Mouse (Mus musculus) myocyte (in vitro differentiated cells): ENCODE results near the gene Aym1. TPM values are rescaled to one million over a fixed set of nuclear protein-coding genes. Genes with fewer than 3 reads are reported as not detected.

Source experiments
- H3K27me3 ChIP-seq: one replicate; pipeline ENCODE4 v1.6.1; 2011; ENCODE audit not compliant: control insufficient read depth, insufficient read depth, insufficient read length
- H3K36me3 ChIP-seq: one replicate; pipeline ENCODE4 v1.6.1; 2011; ENCODE audit not compliant: control insufficient read depth, insufficient read depth
- H3K4me2 ChIP-seq: one replicate; pipeline ENCODE4 v1.6.1; 2011; ENCODE audit warnings: low read depth, control low read depth
- H3K4me3 ChIP-seq: one replicate; pipeline ENCODE4 v1.5.1; 2011; ENCODE audit warnings: mild to moderate bottlenecking, control low read depth, moderate library complexity
- H3K79me2 ChIP-seq: one replicate; pipeline ENCODE4 v1.6.1; 2011; ENCODE audit not compliant: control insufficient read depth, insufficient read depth
- H3ac ChIP-seq: one replicate; pipeline ENCODE4 v1.6.1; 2011; ENCODE audit not compliant: control insufficient read depth, insufficient read length
- CEBPB ChIP-seq: IDR thresholded peaks from 2 replicates; pipeline ENCODE4 v1.6.1; 2011; ENCODE audit warnings: mild to moderate bottlenecking, moderate library complexity; ENCODE audit not compliant: poor library complexity, insufficient read depth, severe bottlenecking
- E2F4 ChIP-seq: IDR thresholded peaks from one replicate; pipeline ENCODE4 v1.6.1; 2011; ENCODE audit warnings: mild to moderate bottlenecking, control low read depth, moderate library complexity; ENCODE audit not compliant: insufficient read depth
- MAX ChIP-seq: IDR thresholded peaks from one replicate; pipeline ENCODE4 v1.6.1; 2011; ENCODE audit warnings: low read depth, mild to moderate bottlenecking, control low read depth
- MYOD1 ChIP-seq, 3 experiments: IDR thresholded peaks; one replicate each; pipeline ENCODE4 v1.6.1; 2011; ENCODE audit warnings: control low read depth in 2 of 3, low read depth in 2 of 3, mild to moderate bottlenecking in 2 of 3, moderate library complexity in 1 of 3; ENCODE audit not compliant: insufficient read length in 2 of 3, control insufficient read depth in 1 of 3
- MYOG ChIP-seq, 3 experiments: IDR thresholded peaks; one replicate each; pipeline ENCODE4 v1.6.1; 2011; ENCODE audit warnings: control low read depth in 2 of 3, low read depth in 2 of 3, mild to moderate bottlenecking in 2 of 3; ENCODE audit not compliant: insufficient read length in 2 of 3, control insufficient read depth in 1 of 3, insufficient read depth in 1 of 3
- POLR2A ChIP-seq: IDR thresholded peaks from one replicate; pipeline ENCODE4 v1.6.1; 2011; ENCODE audit warnings: low read depth, mild to moderate bottlenecking, control low read depth, moderate library complexity; ENCODE audit not compliant: insufficient read length
- POLR2AphosphoS2 ChIP-seq: IDR thresholded peaks from one replicate; pipeline ENCODE4 v1.6.1; 2011; ENCODE audit warnings: low read depth, control low read depth; ENCODE audit not compliant: insufficient read length
- REST ChIP-seq: IDR thresholded peaks from one replicate; pipeline ENCODE4 v1.6.1; 2011; ENCODE audit warnings: mild to moderate bottlenecking, control low read depth, moderate library complexity; ENCODE audit not compliant: insufficient read depth, insufficient read length
- SRF ChIP-seq: IDR thresholded peaks from one replicate; pipeline ENCODE4 v1.6.1; 2011; ENCODE audit warnings: low read depth; ENCODE audit not compliant: control insufficient read depth, insufficient read length
- TCF12 ChIP-seq: IDR thresholded peaks from one replicate; pipeline ENCODE4 v1.6.1; 2011; ENCODE audit warnings: mild to moderate bottlenecking, control low read depth; ENCODE audit not compliant: poor library complexity, insufficient read depth, severe bottlenecking
- TCF3 ChIP-seq: IDR thresholded peaks from one replicate; pipeline ENCODE4 v1.6.1; 2011; ENCODE audit warnings: low read depth, control low read depth; ENCODE audit not compliant: insufficient read length
- USF1 ChIP-seq: IDR thresholded peaks from one replicate; pipeline ENCODE4 v1.6.1; 2011; ENCODE audit warnings: low read depth, mild to moderate bottlenecking, control low read depth, moderate library complexity
- polyA plus RNA-seq: library from polyadenylated mRNA; unstranded; fragments of >200 nt; fragmentation: generic; extraction: Trizol; gene quantifications from one replicate; pipeline ENCODE4 v1.2.1, GENCODE M21; 2012; ENCODE audit warnings: missing spikeins

The Aym1 gene
- polyA plus RNA-seq, 1 experiment = not detected

DNA sequence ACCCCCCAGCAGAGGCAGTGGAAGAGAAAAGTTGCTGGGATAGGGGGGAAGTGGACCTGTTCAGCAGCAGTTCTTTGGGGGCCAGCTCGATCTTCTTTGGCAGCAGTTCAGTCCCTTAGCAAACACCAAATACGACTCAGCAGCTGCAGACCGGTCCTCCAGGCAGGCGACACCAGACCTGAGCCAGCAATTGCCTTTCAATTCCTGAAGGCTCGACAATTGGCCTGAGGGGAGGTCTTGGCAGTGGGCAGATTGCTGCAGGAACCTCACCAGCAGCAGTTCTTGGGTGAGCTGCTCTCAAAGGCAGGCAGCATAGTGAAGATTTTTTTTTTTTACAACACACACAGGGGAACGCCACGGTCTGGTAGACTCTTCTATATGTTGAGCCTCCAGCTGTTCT, 7.3 kb upstream of the Aym1 start:
- no peak overlapping the region for H3K4me2 ChIP-seq
- H3K4me3 ChIP-seq = no peak overlapping the region
- peaks cover 11% of the 10 kb centered on the region for H3K27me3 ChIP-seq
- TF ChIP-seq E2F4 = no peak
- TF ChIP-seq POLR2A = no peak
- no peak for TF ChIP-seq POLR2AphosphoS2
- no peak for TF ChIP-seq MYOG (IDR thresholded peaks at IDR 0.05; ENCODE audit: control insufficient read depth in 1 of 3, insufficient read depth in 1 of 3, insufficient read length in 2 of 3, low read depth in 2 of 3)
- H3K79me2 ChIP-seq = no peaks in the 10 kb centered on the region
- H3ac ChIP-seq = no peak overlapping the region
- H3K36me3 ChIP-seq = no peaks in the 10 kb centered on the region

DNA sequence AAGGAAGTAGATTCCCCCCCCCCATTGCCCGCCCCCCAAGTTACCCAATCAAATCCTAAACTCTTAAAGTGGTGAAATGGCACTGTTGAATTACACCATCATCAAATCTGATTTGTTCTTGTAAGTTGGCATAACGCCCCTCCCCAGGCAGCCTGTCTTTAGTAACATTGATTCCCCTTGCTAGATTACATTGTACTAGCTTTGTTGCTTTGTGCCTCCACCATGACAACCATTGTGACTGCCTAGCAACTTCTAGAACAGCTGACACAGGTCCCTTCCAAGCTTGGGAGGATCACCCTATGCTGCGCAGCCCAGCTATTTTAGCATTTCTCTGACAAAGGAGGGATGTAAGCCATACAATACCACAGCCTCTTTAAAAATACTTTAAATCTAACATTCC, 5.3 kb upstream of the Aym1 start:
- H3K79me2 ChIP-seq = no peaks in the 10 kb centered on the region
- TF ChIP-seq POLR2A = no peak
- TF ChIP-seq MAX = no peak
- no peak for TF ChIP-seq MYOG (IDR thresholded peaks at IDR 0.05; ENCODE audit: control insufficient read depth in 1 of 3, insufficient read depth in 1 of 3, insufficient read length in 2 of 3, low read depth in 2 of 3)
- no peak for TF ChIP-seq POLR2AphosphoS2
- no peak for TF ChIP-seq REST
- no peak for TF ChIP-seq E2F4
- no peak for TF ChIP-seq TCF12
- TF ChIP-seq SRF = no peak
- no peak for TF ChIP-seq MYOD1 (IDR thresholded peaks at IDR 0.05; ENCODE audit: control insufficient read depth in 1 of 3, insufficient read length in 2 of 3, low read depth in 2 of 3)
- TF ChIP-seq TCF3 = no peak
- H3ac ChIP-seq = no peak overlapping the region
- H3K27me3 ChIP-seq = peaks cover 15% of the 10 kb centered on the region
- H3K4me2 ChIP-seq = no peak overlapping the region
- H3K36me3 ChIP-seq = no peaks in the 10 kb centered on the region
- H3K4me3 ChIP-seq = no peak overlapping the region

DNA sequence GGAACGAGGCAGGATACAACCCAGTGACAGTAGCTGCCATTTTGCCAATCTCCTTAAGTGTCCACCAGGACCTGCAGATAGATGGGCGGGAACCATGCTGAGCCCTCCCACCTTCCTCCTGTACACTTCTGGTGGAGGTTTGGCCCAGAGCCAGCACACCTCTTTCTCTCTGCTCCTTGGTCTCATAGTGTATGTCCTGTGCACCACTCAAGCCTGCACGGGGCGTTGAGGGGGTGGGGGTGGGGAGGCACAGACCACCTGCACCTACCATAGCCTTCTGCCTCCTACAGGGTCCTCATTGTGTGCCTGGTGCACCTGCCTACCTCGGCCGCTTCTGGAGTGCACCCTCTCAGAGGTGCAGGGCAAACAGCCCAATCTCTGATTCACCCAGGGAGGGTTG, 4.5 kb upstream of the Aym1 start:
- H3K79me2 ChIP-seq = no peaks in the 10 kb centered on the region
- H3K4me2 ChIP-seq = no peak overlapping the region
- H3ac ChIP-seq = no peak overlapping the region
- TF ChIP-seq E2F4 = no peak
- TF ChIP-seq MYOG (IDR thresholded peaks at IDR 0.05; ENCODE audit: control insufficient read depth in 1 of 3, insufficient read depth in 1 of 3, insufficient read length in 2 of 3, low read depth in 2 of 3) = no peak
- TF ChIP-seq TCF12 = no peak
- TF ChIP-seq MAX = no peak
- no peak for TF ChIP-seq MYOD1 (IDR thresholded peaks at IDR 0.05; ENCODE audit: control insufficient read depth in 1 of 3, insufficient read length in 2 of 3, low read depth in 2 of 3)
- TF ChIP-seq TCF3 = no peak
- TF ChIP-seq CEBPB = no peak
- no peak for TF ChIP-seq POLR2A
- H3K4me3 ChIP-seq = no peak overlapping the region
- peaks cover 23% of the 10 kb centered on the region for H3K27me3 ChIP-seq
- H3K36me3 ChIP-seq = no peaks in the 10 kb centered on the region

DNA sequence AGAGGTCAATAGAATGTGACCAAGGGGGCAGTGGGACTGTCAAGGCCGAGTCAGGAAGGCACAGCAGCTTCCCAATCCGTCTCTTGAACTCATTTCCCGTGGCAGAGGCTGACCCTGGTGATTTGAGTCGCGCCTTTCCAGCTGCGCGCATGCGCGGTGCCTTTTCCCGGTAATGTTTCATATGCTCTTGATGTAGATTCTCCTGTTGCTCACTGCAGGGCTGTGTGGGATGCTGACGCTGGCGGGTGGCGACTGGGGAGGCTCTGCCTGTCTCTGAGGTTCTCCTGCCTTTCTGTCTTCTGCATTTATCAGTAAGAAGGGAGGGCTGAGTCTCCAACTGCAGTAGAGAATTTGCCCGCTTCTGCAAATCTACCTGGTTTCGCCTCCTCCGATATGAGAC, 2.8 kb upstream of the Aym1 start:
- H3ac ChIP-seq = no peak overlapping the region
- H3K27me3 ChIP-seq = peaks cover 39% of the 10 kb centered on the region
- no peak overlapping the region for H3K4me2 ChIP-seq
- H3K79me2 ChIP-seq = no peaks in the 10 kb centered on the region
- TF ChIP-seq MYOG (IDR thresholded peaks at IDR 0.05; ENCODE audit: control insufficient read depth in 1 of 3, insufficient read depth in 1 of 3, insufficient read length in 2 of 3, low read depth in 2 of 3) (no peak), MAX (no peak), E2F4 (no peak), TCF12 (no peak), CEBPB (no peak), POLR2AphosphoS2 (no peak), SRF (no peak), MYOD1 (IDR thresholded peaks at IDR 0.05; ENCODE audit: control insufficient read depth in 1 of 3, insufficient read length in 2 of 3, low read depth in 2 of 3) (no peak)
- no peaks in the 10 kb centered on the region for H3K36me3 ChIP-seq
- H3K4me3 ChIP-seq = no peak overlapping the region

DNA sequence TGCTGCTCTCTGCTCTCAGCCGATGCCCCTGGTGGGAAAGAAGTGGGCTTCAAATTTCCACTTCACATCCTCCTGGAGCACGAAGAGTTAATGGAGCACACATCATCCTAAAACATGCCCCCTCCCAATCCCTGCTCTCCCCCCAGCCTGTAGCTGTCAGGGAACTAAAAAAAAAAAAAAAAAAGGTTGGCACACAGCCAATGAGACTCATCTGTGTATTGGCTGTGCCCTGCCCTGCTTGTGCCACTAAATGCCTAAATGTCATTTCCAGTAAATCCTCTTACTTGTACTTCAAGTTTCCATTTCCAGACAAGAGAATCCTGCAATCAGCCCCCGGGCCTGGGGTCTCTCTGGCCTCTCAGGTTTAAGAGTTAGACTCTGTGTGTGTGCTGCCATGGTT, 562 bp downstream of the Aym1 start:
- no peak overlapping the region for H3K4me3 ChIP-seq
- TF ChIP-seq MAX (no peak), E2F4 (no peak), MYOD1 (IDR thresholded peaks at IDR 0.05; ENCODE audit: control insufficient read depth in 1 of 3, insufficient read length in 2 of 3, low read depth in 2 of 3) (no peak), CEBPB (no peak), SRF (no peak), TCF3 (no peak), POLR2AphosphoS2 (no peak), POLR2A (no peak), USF1 (no peak), REST (no peak), MYOG (IDR thresholded peaks at IDR 0.05; ENCODE audit: control insufficient read depth in 1 of 3, insufficient read depth in 1 of 3, insufficient read length in 2 of 3, low read depth in 2 of 3) (no peak), TCF12 (no peak)
- H3K27me3 ChIP-seq = peaks cover 62% of the 10 kb centered on the region
- H3ac ChIP-seq = no peak overlapping the region
- H3K36me3 ChIP-seq = no peaks in the 10 kb centered on the region
- no peak overlapping the region for H3K4me2 ChIP-seq
- H3K79me2 ChIP-seq = no peaks in the 10 kb centered on the region

DNA sequence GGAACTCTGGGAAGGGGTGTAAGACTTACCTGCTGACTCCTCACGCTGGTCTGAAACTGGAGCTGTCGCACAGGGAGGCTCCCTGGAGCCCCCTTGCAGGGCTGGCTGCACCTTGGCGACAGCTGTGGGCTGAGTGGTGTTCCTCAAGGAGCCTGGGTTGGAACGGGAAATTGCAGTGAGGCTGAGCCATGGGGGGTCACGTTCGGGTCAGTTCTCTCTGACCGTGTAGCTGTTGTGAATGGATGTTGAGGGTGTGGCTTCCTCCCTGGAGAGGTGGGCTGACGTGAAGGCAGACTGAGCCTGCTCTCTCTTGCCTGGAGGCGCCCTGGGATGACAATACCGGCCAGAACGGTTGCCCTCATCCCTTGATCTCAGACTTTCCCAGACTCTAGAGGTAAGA, 1.7 kb downstream of the Aym1 start:
- no peak overlapping the region for H3K4me2 ChIP-seq
- H3K27me3 ChIP-seq = peaks cover 65% of the 10 kb centered on the region
- no peaks in the 10 kb centered on the region for H3K79me2 ChIP-seq
- H3K4me3 ChIP-seq = no peak overlapping the region
- H3K36me3 ChIP-seq = no peaks in the 10 kb centered on the region
- no peak overlapping the region for H3ac ChIP-seq
- no peak for TF ChIP-seq TCF12
- TF ChIP-seq POLR2A = no peak
- no peak for TF ChIP-seq SRF
- no peak for TF ChIP-seq E2F4
